Mouse (Mus musculus) bone marrow, adult 2 months (tissue): ENCODE results near the gene Sde2. TPM values are rescaled to one million over a fixed set of nuclear protein-coding genes. Genes with fewer than 3 reads are reported as not detected.

Source experiments
- H3K27ac ChIP-seq: fragments of 200-500 bp; 2 replicates; pipeline ENCODE4 v1.5.1; 2012; ENCODE audit warnings: low read depth, mild to moderate bottlenecking, control low read depth, inconsistent platforms, low read length; ENCODE audit not compliant: control insufficient read depth, poor library complexity, insufficient read depth
- H3K4me1 ChIP-seq: fragments of 200-500 bp; 2 replicates; pipeline ENCODE4 v1.6.1; 2011; ENCODE audit warnings: low read length; ENCODE audit not compliant: control insufficient read depth, insufficient read depth
- H3K4me3 ChIP-seq: fragments of 200-500 bp; replicated peaks from 2 replicates; pipeline ENCODE3; 2011; ENCODE audit warnings: mild to moderate bottlenecking, low read depth, low read length, control low read depth; ENCODE audit not compliant: control insufficient read depth
- CTCF ChIP-seq: fragments of 200-500 bp; IDR thresholded peaks from 2 replicates; pipeline ENCODE4 v1.5.1; 2011; ENCODE audit warnings: low read length, control low read depth; ENCODE audit not compliant: control insufficient read depth, insufficient read depth
- POLR2A ChIP-seq: fragments of 200-500 bp; IDR thresholded peaks from 2 replicates; pipeline ENCODE4 v1.6.1; 2011; ENCODE audit warnings: low read depth, mild to moderate bottlenecking, control low read depth, low read length, borderline replicate concordance; ENCODE audit not compliant: control insufficient read depth
- WGBS: fragments of 180-500 bp; shearing (Covaris S2); methylation state at CpG from one replicate; pipeline ENCODE4 v1.1.7; 2018; 5-methylcytosine and 5-hydroxymethylcytosine counted together
- polyA plus RNA-seq: library from polyadenylated mRNA; stranded (reverse); fragments of >200 nt; gene quantifications from 2 replicates; pipeline ENCODE4 v1.2.4, GENCODE M21; 2011; ENCODE audit warnings: low replicate concordance; ENCODE audit not compliant: missing spikeins, insufficient read depth, insufficient read length

The Sde2 gene
- polyA plus RNA-seq, 1 experiment = 24.7 TPM

GRCm38 (mm10) chr1:180912792-180913191, 61.9 kb downstream of the Sde2 start:
- Histone ChIP-seq H3K4me1 (peaks cover 2% of the 10 kb centered on the region), H3K27ac (no peak overlapping the region), H3K4me3 (no peak overlapping the region)
- TF ChIP-seq POLR2A (no peak), CTCF (no peak)
- 42% methylated on average over 5 of the region's 5 CpGs for WGBS

- peaks cover 2% of the 10 kb centered on the region for H3K4me1 ChIP-seq
- no peak overlapping the region for H3K4me3 ChIP-seq
- TF ChIP-seq POLR2A (no peak), CTCF (no peak)
- H3K27ac ChIP-seq = no peak overlapping the region
- 79% methylated on average over 4 of the region's 4 CpGs for WGBS
Observed at GRCm38 (mm10) chr1:180913797-180914196, 62.9 kb downstream of the Sde2 start.

- H3K4me1 ChIP-seq = peaks cover 2% of the 10 kb centered on the region
- H3K27ac ChIP-seq = no peak overlapping the region
- TF ChIP-seq POLR2A (no peak), CTCF (no peak)
- H3K4me3 ChIP-seq = no peak overlapping the region
- WGBS = 75% methylated on average over 11 of the region's 11 CpGs
Observed at GRCm38 (mm10) chr1:180916425-180916824, 65.5 kb downstream of the Sde2 start.

- Histone ChIP-seq H3K4me1 (no peaks in the 10 kb centered on the region; the same call in none of the 2 replicates), H3K27ac (no peak overlapping the region), H3K4me3 (no peak overlapping the region)
- no peak for TF ChIP-seq POLR2A
- TF ChIP-seq CTCF = no peak
- 13% methylated on average over 1 of the region's 1 CpGs for WGBS
Observed at GRCm38 (mm10) chr1:180917053-180917452, 66.1 kb downstream of the Sde2 start.

Other genes starting within 250 kb of the Sde2 start
- 8.0 and 14.3 TPM in 2 replicates for gene Lin9, start 210.0 kb upstream of the Sde2 start, polyA plus RNA-seq
- 0.56 and 1.3 TPM in 2 replicates for gene Mixl1, start 154.1 kb upstream of the Sde2 start, polyA plus RNA-seq
- 11.7 and 16.1 TPM in 2 replicates for gene Acbd3, start 125.1 kb upstream of the Sde2 start, polyA plus RNA-seq
- gene H3f3a, start 37.2 kb upstream of the Sde2 start, polyA plus RNA-seq = 682 and 801 TPM in 2 replicates
- 1.4 TPM in 1 of 2 replicates, not detected in the other for gene Lefty2, start 42.0 kb downstream of the Sde2 start, polyA plus RNA-seq
- gene Pycr2, start 53.2 kb downstream of the Sde2 start, polyA plus RNA-seq = 32.3 and 48.1 TPM in 2 replicates
- gene Lefty1, start 83.9 kb downstream of the Sde2 start, polyA plus RNA-seq = 2.6 TPM in 2 replicates
- 20.7 and 32.8 TPM in 2 replicates for gene Tmem63a, start 91.2 kb downstream of the Sde2 start, polyA plus RNA-seq
- gene Ephx1, start 169.8 kb downstream of the Sde2 start, polyA plus RNA-seq = 7.2 and 13.4 TPM in 2 replicates
- not detected in 2 replicates for gene 9130409I23Rik, start 200.1 kb downstream of the Sde2 start, polyA plus RNA-seq